Mouse (Mus musculus): ENCODE data around the gene Vmn2r14. TPM values are rescaled to one million over a fixed set of nuclear protein-coding genes. Genes with fewer than 3 reads are reported as not detected.

The Vmn2r14 gene
- polyA plus RNA-seq (2015; fragmentation: Nextera tagmentation; extraction: Ambion mirVana) = not detected in 2 replicates

DNA sequence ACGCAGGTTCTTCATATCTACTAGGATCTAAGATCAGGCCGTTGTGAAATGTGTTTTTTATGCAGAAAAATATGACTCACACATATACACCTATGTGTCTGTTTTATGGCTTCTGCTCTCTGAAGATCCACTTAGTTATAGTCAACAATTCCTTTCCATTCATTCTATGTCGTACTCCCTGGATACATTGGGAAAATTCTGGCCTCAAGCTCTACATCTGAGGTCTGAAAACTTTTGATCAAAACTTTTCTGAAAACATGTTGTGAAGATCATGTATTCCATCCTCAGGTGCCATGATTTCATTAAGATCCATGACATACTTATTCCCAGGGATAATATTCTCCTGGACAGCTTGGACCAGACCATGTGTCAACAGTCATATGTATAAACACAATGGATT lies at the start of gene Vmn2r14:
Vmn2r14 (minus strand) TSS at position 101 of the 400 bp plus-strand sequence.

DNA sequence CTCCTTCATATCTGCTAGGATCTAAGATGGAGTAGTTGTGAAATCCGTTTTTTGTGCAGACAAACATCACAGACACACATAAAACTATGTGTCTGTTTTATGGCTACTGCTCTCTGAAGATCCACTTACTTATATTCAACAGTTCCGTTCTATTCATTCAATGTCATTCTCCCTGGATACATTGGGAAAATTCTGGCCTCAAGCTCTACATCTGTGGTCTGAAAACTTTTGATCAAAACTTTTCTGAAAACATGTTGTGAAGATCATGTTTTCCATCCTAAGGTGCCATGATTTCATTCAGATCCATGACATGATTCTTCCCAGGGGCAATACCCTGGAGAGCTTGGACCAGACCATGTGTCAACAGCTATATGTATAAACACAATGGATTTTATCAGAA lies 32.4 kb downstream of the Vmn2r14 start, which contains the start of gene Vmn2r13:
Vmn2r13 (minus strand) TSS at position 101 of the 400 bp plus-strand sequence.

Other genes starting within 250 kb of the Vmn2r14 start
- not detected in 2 replicates for gene Vmn2r10, start 218.2 kb downstream of the Vmn2r14 start, polyA plus RNA-seq (2015; fragmentation: Nextera tagmentation; extraction: Ambion mirVana)
- gene Vmn2r11, start 165.1 kb downstream of the Vmn2r14 start, polyA plus RNA-seq (2015; fragmentation: Nextera tagmentation; extraction: Ambion mirVana) = not detected in 2 replicates
- gene Vmn2r12, start 126.8 kb downstream of the Vmn2r14 start, polyA plus RNA-seq (2015; fragmentation: Nextera tagmentation; extraction: Ambion mirVana) = not detected in 2 replicates
- 0.10 and 0.22 TPM in 2 replicates for gene Vmn2r13, start 32.5 kb downstream of the Vmn2r14 start, polyA plus RNA-seq (2015; fragmentation: Nextera tagmentation; extraction: Ambion mirVana)
- gene Vmn2r15, start 72.9 kb upstream of the Vmn2r14 start, polyA plus RNA-seq (2015; fragmentation: Nextera tagmentation; extraction: Ambion mirVana) = not detected in 2 replicates
- not detected in 2 replicates for gene Vmn2r16, start 105.5 kb upstream of the Vmn2r14 start, polyA plus RNA-seq (2015; fragmentation: Nextera tagmentation; extraction: Ambion mirVana)
- 0.03 TPM in 1 of 2 replicates, not detected in the other for gene Vmn2r17, start 195.0 kb upstream of the Vmn2r14 start, polyA plus RNA-seq (2015; fragmentation: Nextera tagmentation; extraction: Ambion mirVana)